In the genomic region with DNA sequence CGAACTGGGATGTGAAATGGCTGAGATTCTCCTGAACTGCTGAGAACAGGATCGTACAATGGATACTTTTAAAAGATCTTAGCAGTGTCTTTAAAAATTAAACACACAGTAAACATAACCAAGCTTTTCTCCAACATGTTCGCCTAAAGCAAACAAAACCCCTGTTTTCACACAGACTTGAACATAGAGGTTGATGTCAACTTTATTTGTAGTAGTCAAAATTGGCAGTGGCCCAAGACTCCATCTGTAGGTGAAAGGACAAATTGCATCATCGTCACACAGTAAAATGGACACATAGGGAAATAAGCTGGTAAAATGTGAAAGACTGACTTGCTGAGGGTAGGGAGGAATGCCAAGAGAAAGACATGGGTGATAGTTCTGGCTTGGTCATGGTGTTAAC, we compare ENCODE assay signal across 8 mouse cellular contexts.
DNase-seq lines count a peak whose midpoint lies in the region; ATAC-seq and TF ChIP-seq lines count a peak whose summit lies in the region.

No protein-coding gene starts in this region.

- H3K4me3 ChIP-seq in intestine, postnatal 0 days (ENCODE audit: low read depth, low read length): no peak overlapping the region
- H3K4me3 ChIP-seq in myocyte: no peak overlapping the region

- H3K9me3 ChIP-seq in intestine, postnatal 0 days (ENCODE audit: control insufficient read depth): no peaks in the 10 kb centered on the region

- peak; percentile 68 for TF ChIP-seq CTCF in intestine, postnatal 0 days (IDR thresholded peaks at IDR 0.05; ENCODE audit: low read depth)

- peak; percentile 26 for DNase-seq in gastrocnemius, adult 18-20 months (ENCODE audit: low spot score)
- DNase-seq in gastrocnemius, adult 8-10 months (ENCODE audit: low spot score in 2 of 2): no peak
- peak; percentile 18 for DNase-seq in urinary bladder, postnatal 25 days (ENCODE audit: low spot score)
- DNase-seq in urinary bladder, postnatal 4 days (ENCODE audit: low spot score in 2 of 2): no peak
- DNase-seq in left cerebral cortex, adult 8-10 months (ENCODE audit: low spot score in 2 of 2): no peak

- H3K4me2 ChIP-seq in intestine, postnatal 0 days (replicated peaks; ENCODE audit: low read depth): no peak overlapping the region
- H3K4me2 ChIP-seq in myocyte (ENCODE audit: low read depth): no peak overlapping the region

- 39% methylated on average over 4 of the region's 4 CpGs for WGBS in intestine, postnatal 0 days

- H3K27me3 ChIP-seq in intestine, postnatal 0 days (replicated peaks; ENCODE audit: control insufficient read depth, insufficient read depth, low read length): no peaks in the 10 kb centered on the region
- no peaks in the 10 kb centered on the region for H3K27me3 ChIP-seq in myocyte (ENCODE audit: control insufficient read depth, insufficient read depth, insufficient read length)

- TF ChIP-seq POLR2A in myocyte (IDR thresholded peaks at IDR 0.05; ENCODE audit: insufficient read length, low read depth): no peak

- H3ac ChIP-seq in myocyte (ENCODE audit: control insufficient read depth, insufficient read length): no peak overlapping the region

- H3K36me3 ChIP-seq in intestine, postnatal 0 days (ENCODE audit: control insufficient read depth, insufficient read depth): peaks cover 5% of the 10 kb centered on the region; the same call in 1 of the 2 replicates
- H3K36me3 ChIP-seq in myocyte (ENCODE audit: control insufficient read depth, insufficient read depth): no peaks in the 10 kb centered on the region

- no peak overlapping the region for H3K27ac ChIP-seq in intestine, postnatal 0 days (ENCODE audit: low read depth, low read length)

- H3K9ac ChIP-seq in intestine, postnatal 0 days (ENCODE audit: low read depth, low read length): no peak overlapping the region

- no peaks in the 10 kb centered on the region for H3K79me2 ChIP-seq in myocyte (ENCODE audit: control insufficient read depth, insufficient read depth)

- peaks cover 8% of the 10 kb centered on the region; the same call in 1 of the 2 replicates for H3K4me1 ChIP-seq in intestine, postnatal 0 days (replicated peaks; ENCODE audit: control insufficient read depth, insufficient read depth, low read length)

- ATAC-seq in intestine, postnatal 0 days: no peak
- ATAC-seq in granulocyte monocyte progenitor cell, adult 5-6 weeks (replicated peaks; ENCODE audit: poor library complexity, severe bottlenecking): no peak

TF ChIP-seq in myocyte, 11 proteins besides CTCF, POLR2A, EP300 and RAD21:
- TF ChIP-seq CEBPB (IDR thresholded peaks at IDR 0.05; ENCODE audit: insufficient read depth, poor library complexity, severe bottlenecking) (peak; percentile 48; the same call in 1 of the 2 replicates), TCF3 (IDR thresholded peaks at IDR 0.05; ENCODE audit: insufficient read length, low read depth) (no peak), USF1 (IDR thresholded peaks at IDR 0.05; ENCODE audit: low read depth) (no peak)
TF ChIP-seq in myocyte: peak in this region for 1.

Comparison
In these comparisons a context has a peak if more than half of its experiments do, and no peak if none do; other contexts are left out.
1. DNase-seq: peak in gastrocnemius, adult 18-20 months (single experiment) and urinary bladder, postnatal 25 days (single experiment); none in gastrocnemius, adult 8-10 months (0 of 2), urinary bladder, postnatal 4 days (0 of 2) and left cerebral cortex, adult 8-10 months (0 of 2).